Mouse (Mus musculus): Measurements from ENCODE around the gene Medag. TPM values are rescaled to one million over a fixed set of nuclear protein-coding genes. Genes with fewer than 3 reads are reported as not detected.

Gene Medag
- polyA plus RNA-seq, 1 experiment = 0.61 TPM

DNA sequence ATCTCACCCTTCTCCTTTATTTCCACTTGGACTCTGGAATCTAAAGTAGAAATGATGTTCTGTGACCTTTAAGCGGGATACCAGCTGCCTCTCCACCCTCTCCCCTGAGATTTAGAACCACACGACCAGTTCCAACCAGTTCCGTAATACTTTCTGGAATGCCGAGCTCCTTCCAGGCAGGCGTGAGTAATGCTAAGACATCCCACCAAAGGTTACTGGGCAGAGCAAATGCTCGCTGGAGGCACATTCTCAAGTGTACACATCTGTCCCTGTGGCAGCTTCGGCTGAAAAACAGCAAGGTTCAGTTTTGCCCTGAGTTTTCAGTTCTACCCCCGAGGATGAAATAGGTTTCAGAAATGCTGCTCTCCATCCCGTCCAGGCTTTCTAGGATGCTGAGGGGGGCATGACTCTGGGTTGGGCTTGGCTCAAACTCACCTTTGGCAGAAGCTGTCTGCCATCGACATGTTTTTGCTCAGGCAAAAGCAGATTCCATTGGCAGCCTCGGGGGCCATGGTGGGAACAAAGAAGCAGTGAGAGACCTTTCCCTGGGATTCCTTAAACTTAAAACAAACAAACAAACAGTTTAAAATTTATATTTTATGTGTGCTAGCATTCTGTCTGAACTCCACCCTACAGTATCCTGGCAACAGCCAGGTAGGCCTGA, 21.9 kb upstream of the Medag start:
- Histone ChIP-seq H3K4me3 (no peak overlapping the region), H3K27me3 (ENCODE audit: control insufficient read depth, insufficient read depth, insufficient read length) (no peaks in the 10 kb centered on the region)
- peak; percentile 54; the same call in 1 of the 2 replicates for TF ChIP-seq CEBPB (IDR thresholded peaks at IDR 0.05; ENCODE audit: insufficient read depth, poor library complexity, severe bottlenecking)
- peak in 2 of 3 experiments; percentile 48 to 85 for TF ChIP-seq MYOG (IDR thresholded peaks at IDR 0.05; ENCODE audit: control insufficient read depth in 1 of 3, insufficient read depth in 1 of 3, insufficient read length in 2 of 3, low read depth in 2 of 3)
- TF ChIP-seq POLR2A (IDR thresholded peaks at IDR 0.05; ENCODE audit: insufficient read length, low read depth) = no peak
- peak; percentile 6 to 75 (median 59) for TF ChIP-seq MYOD1 (IDR thresholded peaks at IDR 0.05; ENCODE audit: control insufficient read depth in 1 of 3, insufficient read length in 2 of 3, low read depth in 2 of 3)
- peak; percentile 70 for TF ChIP-seq TCF12 (IDR thresholded peaks at IDR 0.05; ENCODE audit: insufficient read depth, poor library complexity, severe bottlenecking)

DNA sequence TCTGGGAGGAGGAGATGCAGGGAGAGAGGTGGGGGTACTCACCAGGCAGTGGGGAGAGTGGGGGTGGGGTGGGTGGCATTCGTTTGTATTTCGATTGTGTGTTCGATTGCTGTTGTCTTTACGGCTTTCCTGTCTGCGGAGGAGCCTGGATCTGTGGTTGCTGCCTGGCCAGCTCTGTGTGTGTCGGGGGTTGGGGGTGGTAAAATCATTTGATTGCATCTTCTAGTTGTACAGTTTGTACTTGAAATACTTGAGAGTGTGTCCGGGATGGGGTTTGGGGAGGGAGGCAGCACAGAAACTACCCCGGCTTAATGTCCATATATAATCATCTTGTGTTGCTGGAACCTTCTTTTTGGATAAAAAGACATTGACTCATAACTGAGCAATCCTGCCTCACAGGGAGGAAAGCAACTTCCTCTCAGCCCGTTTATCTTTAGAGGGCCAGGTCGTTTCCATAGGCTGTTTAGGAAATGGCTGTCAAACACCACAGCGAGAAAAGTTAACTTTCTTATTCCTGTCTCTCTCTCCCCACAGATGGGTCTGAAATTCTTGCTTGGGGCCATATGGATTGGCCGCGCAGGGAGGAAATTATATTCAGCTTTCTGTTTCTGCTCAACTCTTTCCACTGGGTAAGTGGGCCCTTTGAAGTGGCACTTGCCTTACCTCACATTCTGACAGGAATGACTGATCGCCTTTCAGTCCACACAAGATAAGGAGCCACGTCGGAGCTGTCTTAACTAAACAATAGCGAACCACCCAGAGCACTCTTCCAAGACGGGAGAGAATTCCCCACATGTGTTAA, 19.8 kb upstream of the Medag start:
- no peak for TF ChIP-seq TCF12 (IDR thresholded peaks at IDR 0.05; ENCODE audit: insufficient read depth, poor library complexity, severe bottlenecking)
- TF ChIP-seq POLR2AphosphoS2 (IDR thresholded peaks at IDR 0.05; ENCODE audit: insufficient read length, low read depth) = no peak
- no peak for TF ChIP-seq POLR2A (IDR thresholded peaks at IDR 0.05; ENCODE audit: insufficient read length, low read depth)
- no peak for TF ChIP-seq E2F4 (IDR thresholded peaks at IDR 0.05; ENCODE audit: insufficient read depth)
- TF ChIP-seq SRF (IDR thresholded peaks at IDR 0.05; ENCODE audit: control insufficient read depth, insufficient read length, low read depth) = no peak
- TF ChIP-seq USF1 (IDR thresholded peaks at IDR 0.05; ENCODE audit: low read depth) = no peak
- TF ChIP-seq MYOG (IDR thresholded peaks at IDR 0.05; ENCODE audit: control insufficient read depth in 1 of 3, insufficient read depth in 1 of 3, insufficient read length in 2 of 3, low read depth in 2 of 3) = no peak
- TF ChIP-seq REST (IDR thresholded peaks at IDR 0.05; ENCODE audit: insufficient read depth, insufficient read length) = no peak
- TF ChIP-seq MAX (IDR thresholded peaks at IDR 0.05; ENCODE audit: low read depth) = no peak
- no peak for TF ChIP-seq CEBPB (IDR thresholded peaks at IDR 0.05; ENCODE audit: insufficient read depth, poor library complexity, severe bottlenecking)
- no peak overlapping the region for H3ac ChIP-seq (ENCODE audit: control insufficient read depth, insufficient read length)
- H3K27me3 ChIP-seq (ENCODE audit: control insufficient read depth, insufficient read depth, insufficient read length) = no peaks in the 10 kb centered on the region
- peak overlapping the region; percentile 19 for H3K4me2 ChIP-seq (ENCODE audit: low read depth)
- no peaks in the 10 kb centered on the region for H3K79me2 ChIP-seq (ENCODE audit: control insufficient read depth, insufficient read depth)
- H3K36me3 ChIP-seq (ENCODE audit: control insufficient read depth, insufficient read depth) = no peaks in the 10 kb centered on the region
- H3K4me3 ChIP-seq = no peak overlapping the region

More for the DNA sequence above, 21.9 kb upstream of the Medag start:
- Histone ChIP-seq H3ac (ENCODE audit: control insufficient read depth, insufficient read length) (no peak overlapping the region), H3K79me2 (ENCODE audit: control insufficient read depth, insufficient read depth) (no peaks in the 10 kb centered on the region), H3K36me3 (ENCODE audit: control insufficient read depth, insufficient read depth) (no peaks in the 10 kb centered on the region), H3K4me2 (ENCODE audit: low read depth) (peak overlapping the region; percentile 83)

DNA sequence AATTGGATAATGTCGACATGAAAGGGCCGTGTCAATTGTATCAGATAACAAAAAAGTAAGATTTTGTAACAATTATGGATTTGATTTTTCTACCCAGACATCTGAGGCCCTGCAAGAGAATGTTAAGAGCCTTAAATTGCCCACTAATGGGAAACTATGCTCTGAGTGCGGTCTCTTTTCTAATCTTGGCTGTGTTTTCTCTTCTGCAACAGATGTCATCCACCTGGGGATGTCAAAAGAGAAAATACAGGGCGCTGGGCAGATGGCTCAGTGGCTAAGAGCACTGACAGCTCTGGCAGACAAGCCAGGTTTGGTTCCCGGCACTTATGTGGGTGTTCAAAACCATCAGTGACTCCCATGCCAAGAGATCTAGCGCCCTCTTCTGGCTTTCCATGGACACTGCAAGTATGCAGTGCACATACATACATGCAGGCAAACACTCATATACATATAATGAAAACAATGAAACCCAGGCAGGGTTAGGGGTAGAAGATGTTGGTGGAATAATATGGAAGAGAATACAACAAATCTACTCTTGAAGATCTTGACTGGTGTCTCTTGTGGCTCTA, 19.0 kb upstream of the Medag start:
- H3K4me2 ChIP-seq (ENCODE audit: low read depth) = no peak overlapping the region
- no peaks in the 10 kb centered on the region for H3K27me3 ChIP-seq (ENCODE audit: control insufficient read depth, insufficient read depth, insufficient read length)
- H3K4me3 ChIP-seq = no peak overlapping the region
- no peaks in the 10 kb centered on the region for H3K36me3 ChIP-seq (ENCODE audit: control insufficient read depth, insufficient read depth)
- H3ac ChIP-seq (ENCODE audit: control insufficient read depth, insufficient read length) = no peak overlapping the region
- no peak for TF ChIP-seq SRF (IDR thresholded peaks at IDR 0.05; ENCODE audit: control insufficient read depth, insufficient read length, low read depth)
- no peak for TF ChIP-seq E2F4 (IDR thresholded peaks at IDR 0.05; ENCODE audit: insufficient read depth)
- no peak for TF ChIP-seq USF1 (IDR thresholded peaks at IDR 0.05; ENCODE audit: low read depth)
- TF ChIP-seq MYOG (IDR thresholded peaks at IDR 0.05; ENCODE audit: control insufficient read depth in 1 of 3, insufficient read depth in 1 of 3, insufficient read length in 2 of 3, low read depth in 2 of 3) = no peak
- no peak for TF ChIP-seq POLR2AphosphoS2 (IDR thresholded peaks at IDR 0.05; ENCODE audit: insufficient read length, low read depth)
- H3K79me2 ChIP-seq (ENCODE audit: control insufficient read depth, insufficient read depth) = no peaks in the 10 kb centered on the region

DNA sequence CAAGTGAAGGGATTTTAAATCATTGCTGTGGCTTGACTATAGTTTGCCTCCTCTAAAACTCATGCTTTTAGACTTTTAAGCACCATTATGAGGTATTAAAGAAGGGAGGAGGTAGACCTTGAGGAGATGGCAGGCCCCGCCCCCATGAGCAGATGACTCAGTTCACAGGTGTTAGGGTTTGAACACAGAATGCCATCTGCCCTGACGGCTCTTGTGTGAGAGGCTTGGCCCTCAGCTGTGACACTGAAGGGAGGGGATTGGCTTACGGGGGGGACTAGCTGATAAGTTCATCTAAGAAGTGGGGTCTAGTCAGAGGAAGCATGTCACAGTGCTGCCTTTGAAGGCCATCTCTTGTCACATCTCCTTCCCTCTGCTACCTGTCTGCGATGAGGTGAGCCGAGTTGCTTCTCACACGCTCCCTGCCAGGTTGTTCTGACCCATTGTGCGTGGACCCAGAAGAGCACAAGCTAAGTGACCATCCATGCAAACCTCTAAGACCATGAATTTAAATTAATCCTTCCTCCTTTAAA, 10.0 kb upstream of the Medag start:
- Histone ChIP-seq H3K27me3 (ENCODE audit: control insufficient read depth, insufficient read depth, insufficient read length) (no peaks in the 10 kb centered on the region), H3K4me3 (no peak overlapping the region), H3K79me2 (ENCODE audit: control insufficient read depth, insufficient read depth) (no peaks in the 10 kb centered on the region), H3K4me2 (ENCODE audit: low read depth) (no peak overlapping the region), H3K36me3 (ENCODE audit: control insufficient read depth, insufficient read depth) (no peaks in the 10 kb centered on the region), H3ac (ENCODE audit: control insufficient read depth, insufficient read length) (no peak overlapping the region)
- TF ChIP-seq MYOD1 (IDR thresholded peaks at IDR 0.05; ENCODE audit: control insufficient read depth in 1 of 3, insufficient read length in 2 of 3, low read depth in 2 of 3) (peak in 2 of 3 experiments; percentile 0 to 13), MYOG (IDR thresholded peaks at IDR 0.05; ENCODE audit: control insufficient read depth in 1 of 3, insufficient read depth in 1 of 3, insufficient read length in 2 of 3, low read depth in 2 of 3) (peak in 1 of 3 experiments; percentile 32), MAX (IDR thresholded peaks at IDR 0.05; ENCODE audit: low read depth) (no peak)

DNA sequence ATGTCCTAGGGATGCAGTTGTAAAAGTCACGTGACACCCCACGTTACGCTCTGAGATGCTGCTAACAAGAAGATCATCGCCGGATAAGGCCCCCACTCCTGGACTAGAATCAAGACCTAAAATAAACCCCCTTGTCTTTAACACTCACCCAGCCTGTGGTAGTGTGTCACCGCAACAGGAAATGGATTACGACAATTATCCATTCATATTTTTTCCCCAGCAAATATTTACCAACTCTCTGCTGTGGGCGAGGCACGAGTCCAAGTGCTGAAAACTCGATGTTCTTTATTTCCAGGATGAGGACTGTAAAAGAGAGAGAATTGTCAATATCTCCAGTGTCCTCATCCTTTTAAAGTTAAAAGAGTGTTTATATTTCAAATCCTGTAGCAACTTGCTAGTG, 9.5 kb upstream of the Medag start:
- TF ChIP-seq CEBPB (IDR thresholded peaks at IDR 0.05; ENCODE audit: insufficient read depth, poor library complexity, severe bottlenecking) (no peak), MAX (IDR thresholded peaks at IDR 0.05; ENCODE audit: low read depth) (no peak), E2F4 (IDR thresholded peaks at IDR 0.05; ENCODE audit: insufficient read depth) (no peak), USF1 (IDR thresholded peaks at IDR 0.05; ENCODE audit: low read depth) (no peak), SRF (IDR thresholded peaks at IDR 0.05; ENCODE audit: control insufficient read depth, insufficient read length, low read depth) (no peak), POLR2AphosphoS2 (IDR thresholded peaks at IDR 0.05; ENCODE audit: insufficient read length, low read depth) (no peak), TCF12 (IDR thresholded peaks at IDR 0.05; ENCODE audit: insufficient read depth, poor library complexity, severe bottlenecking) (no peak), MYOD1 (IDR thresholded peaks at IDR 0.05; ENCODE audit: control insufficient read depth in 1 of 3, insufficient read length in 2 of 3, low read depth in 2 of 3) (no peak), MYOG (IDR thresholded peaks at IDR 0.05; ENCODE audit: control insufficient read depth in 1 of 3, insufficient read depth in 1 of 3, insufficient read length in 2 of 3, low read depth in 2 of 3) (no peak), POLR2A (IDR thresholded peaks at IDR 0.05; ENCODE audit: insufficient read length, low read depth) (no peak), TCF3 (IDR thresholded peaks at IDR 0.05; ENCODE audit: insufficient read length, low read depth) (no peak), REST (IDR thresholded peaks at IDR 0.05; ENCODE audit: insufficient read depth, insufficient read length) (no peak)
- no peaks in the 10 kb centered on the region for H3K79me2 ChIP-seq (ENCODE audit: control insufficient read depth, insufficient read depth)
- no peak overlapping the region for H3K4me2 ChIP-seq (ENCODE audit: low read depth)
- H3K27me3 ChIP-seq (ENCODE audit: control insufficient read depth, insufficient read depth, insufficient read length) = no peaks in the 10 kb centered on the region
- H3K36me3 ChIP-seq (ENCODE audit: control insufficient read depth, insufficient read depth) = no peaks in the 10 kb centered on the region
- no peak overlapping the region for H3K4me3 ChIP-seq
- H3ac ChIP-seq (ENCODE audit: control insufficient read depth, insufficient read length) = no peak overlapping the region

Data from myocyte (in vitro differentiated cells).